Mouse (Mus musculus): ENCODE results near the gene Txlng.

Txlng gene

DNA sequence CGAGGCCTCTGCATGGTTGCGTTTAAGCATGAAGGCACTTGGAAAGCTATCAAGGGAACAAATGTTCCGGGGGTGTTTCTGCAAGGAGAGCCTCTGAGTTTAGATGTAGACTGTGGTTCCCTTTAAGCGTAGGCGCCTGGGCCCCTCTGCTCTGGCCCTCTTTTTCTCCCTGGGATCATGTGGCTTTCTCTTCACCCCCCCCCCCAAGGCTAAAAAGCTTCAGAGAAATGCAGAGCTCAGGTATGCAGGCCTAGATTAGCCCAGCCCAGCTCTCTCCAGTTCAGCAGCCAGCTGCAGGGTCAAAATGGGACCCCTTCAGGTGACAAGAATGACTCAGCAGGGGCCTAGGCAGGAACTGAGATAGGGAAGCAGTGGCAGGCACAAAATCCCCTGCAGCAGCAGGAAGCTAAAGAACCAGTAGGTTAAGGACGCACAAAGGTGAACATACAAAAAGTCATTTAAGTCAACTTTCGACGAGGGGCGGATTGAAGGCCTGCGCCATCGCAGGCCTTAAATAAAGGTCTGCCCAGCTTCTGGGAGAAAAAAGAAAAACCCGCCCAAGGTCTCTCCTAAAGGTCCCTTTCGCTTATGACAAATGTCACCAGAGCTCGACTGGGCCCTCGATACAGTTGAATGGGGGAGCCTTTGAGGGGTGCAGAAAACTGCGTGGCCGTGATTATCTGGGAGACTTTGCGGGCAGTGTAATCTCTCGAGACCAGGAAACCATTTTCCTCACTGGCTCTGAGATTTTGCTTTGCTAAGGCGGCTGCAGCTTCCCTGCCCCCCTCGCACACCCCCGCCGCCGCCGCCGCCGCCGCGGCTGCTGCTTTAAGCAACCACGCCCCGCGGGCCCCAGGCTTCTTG lies 69.8 kb downstream of the Txlng start:
- peak; percentile 47 for DNase-seq

DNA sequence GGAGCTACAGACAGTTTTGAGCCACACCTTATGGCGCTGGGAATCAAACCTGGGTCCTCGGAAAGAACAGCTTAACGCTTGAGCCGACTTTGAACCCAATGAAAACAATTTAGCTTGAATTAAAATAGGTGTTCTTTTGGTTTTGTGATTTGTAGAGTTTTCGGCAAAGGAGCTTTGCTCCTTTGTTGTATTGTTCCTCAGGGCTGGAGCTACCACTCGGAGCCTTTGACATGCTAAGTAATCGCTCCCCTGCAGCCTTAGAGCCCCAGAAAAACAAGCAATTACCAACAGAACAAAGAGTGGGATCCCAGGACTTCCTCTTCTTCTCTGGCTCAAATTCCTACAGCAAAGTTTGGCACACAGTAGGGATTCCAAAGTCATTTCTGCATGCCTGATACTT lies 73.2 kb downstream of the Txlng start:
- DNase-seq = no peak

DNA sequence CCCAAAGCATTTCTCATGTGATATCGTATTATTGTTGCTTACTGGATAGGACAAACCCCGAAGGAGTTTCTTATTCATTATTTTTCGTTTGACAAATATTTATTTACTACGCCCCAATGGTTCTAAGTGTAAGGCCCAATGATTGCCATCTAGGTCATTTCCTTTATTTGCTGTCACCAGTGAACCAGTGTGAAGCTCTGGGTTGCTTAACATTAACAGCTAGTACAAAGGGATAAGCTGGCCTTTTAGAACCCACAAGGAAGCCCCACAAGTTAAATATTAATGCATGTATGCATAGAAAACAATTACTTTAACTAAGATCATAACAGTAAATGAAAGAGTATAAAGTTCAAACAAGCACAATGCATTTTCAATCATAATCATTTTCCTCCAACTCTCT lies 74.9 kb downstream of the Txlng start:
- DNase-seq = no peak

DNA sequence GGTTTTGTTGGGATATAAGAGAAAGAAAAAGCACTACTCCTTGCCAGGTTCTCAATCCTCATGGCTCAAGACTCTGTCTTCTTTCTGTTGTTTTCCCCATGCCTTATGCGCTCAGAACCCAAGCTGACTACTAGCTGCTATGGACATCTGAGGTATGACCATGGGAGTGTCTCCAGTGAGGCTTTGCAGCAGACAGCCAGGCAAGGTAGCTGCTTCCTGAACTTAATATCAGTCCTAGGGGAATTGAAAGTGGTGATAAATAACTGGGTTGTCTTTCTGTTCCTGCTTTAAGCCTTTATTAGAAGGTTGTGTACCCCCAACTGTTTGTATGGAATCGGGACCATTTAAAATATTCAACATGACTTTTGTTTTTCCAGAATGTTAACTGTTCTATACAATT lies 76.8 kb downstream of the Txlng start:
- no peak for DNase-seq

DNA sequence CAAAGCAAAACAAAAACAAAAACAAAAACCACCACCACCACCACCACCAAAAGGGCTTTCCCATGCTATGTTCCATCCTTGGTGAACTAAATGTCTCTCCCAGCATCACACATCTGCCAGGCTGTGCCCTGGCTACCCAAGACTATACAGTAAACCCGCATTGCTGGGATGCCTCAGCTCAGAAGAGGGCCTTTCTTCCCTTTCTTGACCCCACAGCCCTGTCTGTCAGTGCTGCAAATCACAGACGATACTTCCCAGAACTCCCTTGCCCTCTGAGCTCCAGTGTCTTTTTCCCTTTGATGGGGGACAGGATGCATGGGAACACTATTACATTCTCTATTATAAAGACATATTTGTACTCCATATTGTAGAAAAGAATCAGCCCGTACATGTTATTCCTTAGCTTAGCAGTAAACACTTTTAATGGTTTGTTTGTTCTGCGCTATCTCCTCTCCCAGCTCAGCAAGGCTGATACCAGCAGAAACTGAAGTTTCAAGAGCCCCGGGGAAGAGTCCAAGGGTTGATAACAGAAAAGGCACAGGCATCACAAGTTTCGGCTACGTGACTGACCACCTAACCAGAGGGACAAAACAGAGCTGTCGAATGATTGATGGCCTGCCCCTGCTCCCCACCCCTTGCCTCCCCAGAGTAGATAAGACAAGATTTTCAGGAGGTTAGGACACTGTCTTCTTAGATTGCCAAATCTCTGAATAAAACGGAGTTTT lies 80.4 kb downstream of the Txlng start:
- no peak for DNase-seq

DNA sequence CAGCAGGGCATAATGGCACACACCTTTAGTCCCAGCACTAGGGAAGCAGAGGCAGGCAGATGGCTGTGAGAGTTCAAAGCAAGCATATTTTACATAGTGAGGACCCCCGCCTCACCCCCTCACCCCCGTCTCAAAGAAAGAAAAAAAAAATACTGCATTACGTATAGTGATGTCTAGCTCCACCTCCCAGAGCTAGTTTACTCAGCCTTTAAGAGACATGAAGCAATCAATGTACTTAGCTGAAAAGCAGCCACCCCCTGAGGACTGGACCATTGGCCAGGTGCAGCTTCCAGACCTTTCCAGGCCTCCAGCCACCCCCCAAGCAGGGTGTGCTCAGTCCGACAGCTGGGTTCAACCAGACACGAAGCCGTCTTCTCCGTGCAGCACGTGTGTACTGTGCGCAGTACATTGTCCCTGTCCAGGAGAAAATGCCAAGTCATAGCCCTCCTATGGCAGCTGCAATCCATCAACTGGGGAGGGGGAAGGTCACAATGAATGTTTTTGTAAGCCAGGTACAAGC lies 93.1 kb downstream of the Txlng start:
- peak; percentile 35 for DNase-seq

DNA sequence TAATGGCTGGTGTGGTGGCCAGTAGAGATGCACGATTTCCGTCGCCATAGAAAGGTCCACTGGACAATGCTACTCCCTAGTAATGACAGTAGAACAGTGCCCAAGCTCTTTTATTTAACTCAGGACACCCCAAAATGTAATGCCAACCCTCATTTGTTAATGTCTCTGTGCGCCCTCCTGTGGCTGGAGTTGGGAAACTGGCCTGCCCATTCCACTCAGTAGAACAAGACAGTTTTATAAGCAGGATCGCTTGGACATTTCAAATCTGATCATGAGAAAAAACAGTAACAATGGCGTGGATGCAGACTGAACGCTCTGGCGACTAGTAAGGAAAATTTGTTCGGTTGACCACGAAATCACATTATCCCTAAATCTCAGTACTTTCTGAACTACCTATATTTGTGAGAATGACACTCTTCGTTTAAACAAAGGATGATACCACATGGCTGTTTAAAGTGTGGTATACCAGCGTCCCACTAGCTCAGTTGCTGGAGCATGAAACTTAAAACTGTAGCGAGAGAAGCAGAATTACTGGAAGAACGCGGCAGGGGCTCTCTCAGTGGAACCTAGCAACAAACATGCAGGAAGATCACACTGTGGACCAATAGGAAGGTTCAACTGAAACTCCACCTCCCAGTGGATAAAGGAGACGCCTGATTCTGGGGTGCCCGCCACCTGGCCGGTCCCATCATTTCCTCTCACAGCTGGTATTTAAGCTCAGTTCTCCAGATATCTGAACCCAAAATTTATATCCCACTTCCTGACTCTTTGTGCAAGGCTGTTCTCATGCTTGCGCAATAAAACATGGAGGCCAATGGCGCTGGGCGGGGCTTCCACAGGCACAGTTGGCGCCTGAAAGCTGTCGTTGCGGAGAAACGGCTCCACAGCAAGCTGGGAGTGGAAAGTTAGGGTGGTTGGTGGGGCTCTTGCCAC lies 94.0 kb downstream of the Txlng start:
- peak; percentile 76 for DNase-seq

DNA sequence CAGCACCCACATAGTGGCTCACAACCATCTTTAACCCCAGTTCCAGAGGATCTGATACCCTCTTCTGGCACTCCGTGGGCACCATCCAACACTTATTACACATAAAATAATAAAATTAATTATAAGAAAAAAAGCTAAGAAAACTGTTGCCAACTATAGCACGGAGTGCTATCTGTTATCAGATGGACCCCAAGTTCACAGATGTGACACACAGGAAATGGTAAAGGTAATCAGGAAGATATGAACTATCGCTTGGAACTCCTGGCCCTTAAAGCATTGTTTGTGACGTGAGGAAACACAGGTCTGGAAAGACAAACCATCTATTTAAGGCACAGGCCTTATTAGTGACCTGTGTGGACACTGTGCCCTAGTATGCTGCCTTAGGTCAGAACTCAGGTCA lies 99.2 kb downstream of the Txlng start:
- no peak for DNase-seq

Data from embryo, embryonic 11 days (tissue).